Mouse (Mus musculus): ENCODE data around the gene Dmgdh. TPM values are rescaled to one million over a fixed set of nuclear protein-coding genes. Genes with fewer than 3 reads are reported as not detected.
A peak's percentile ranks its signal among the peaks of the same experiment; 100 is the strongest.

Dmgdh gene
- not detected in 2 replicates for polyA plus RNA-seq (2015; fragmentation: Nextera tagmentation; extraction: Ambion mirVana)

DNA sequence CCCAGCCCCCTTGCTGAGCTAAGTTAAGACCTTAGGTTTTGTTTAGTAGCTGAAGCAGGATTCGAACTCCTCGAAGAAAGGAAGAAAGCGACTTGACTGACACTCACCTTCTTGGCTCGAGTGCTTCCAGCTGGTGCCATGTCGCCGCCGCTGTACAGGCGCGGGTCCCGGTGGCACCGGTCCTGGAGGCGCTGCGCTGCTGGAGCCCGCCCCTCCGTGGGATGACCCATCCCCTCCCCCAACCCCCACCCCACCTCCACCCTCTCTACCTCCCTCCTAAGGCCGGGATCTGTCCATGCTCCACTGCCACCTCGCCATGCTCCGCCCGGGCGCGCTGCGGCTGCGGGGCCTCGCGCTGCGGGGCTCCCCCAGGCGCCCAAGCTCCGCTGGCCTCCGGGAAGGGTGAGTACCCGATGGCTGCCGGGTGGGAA lies at the start of gene Dmgdh, which contains the start of gene Bhmt2:
Dmgdh (plus strand) TSS at position 303 of the 431 bp plus-strand sequence.
Bhmt2 (minus strand) TSS at position 172 of the 431 bp plus-strand sequence.
- peak within 1 kb of the TSS; percentile 27 for H3K4me3 ChIP-seq
- no peak within 1 kb of the TSS for H3K9ac ChIP-seq
- H3K36me3 ChIP-seq: no peaks in the 10 kb centered on the region
- H3K9me3 ChIP-seq: no peaks in the 10 kb centered on the region; the same call in 1 of the 2 replicates
- H3K4me2 ChIP-seq (replicated peaks): peak within 1 kb of the TSS; percentile 53
- 5% methylated on average over 29 of the region's 31 CpGs for WGBS
- no peak within 1 kb of the TSS for H3K27ac ChIP-seq
- peaks cover 21% of the 10 kb centered on the region for H3K27me3 ChIP-seq
- ATAC-seq (ENCODE audit: low FRiP score, low read depth): no peak
- peaks cover 7% of the 10 kb centered on the region; the same call in 1 of the 2 replicates for H3K4me1 ChIP-seq

DNA sequence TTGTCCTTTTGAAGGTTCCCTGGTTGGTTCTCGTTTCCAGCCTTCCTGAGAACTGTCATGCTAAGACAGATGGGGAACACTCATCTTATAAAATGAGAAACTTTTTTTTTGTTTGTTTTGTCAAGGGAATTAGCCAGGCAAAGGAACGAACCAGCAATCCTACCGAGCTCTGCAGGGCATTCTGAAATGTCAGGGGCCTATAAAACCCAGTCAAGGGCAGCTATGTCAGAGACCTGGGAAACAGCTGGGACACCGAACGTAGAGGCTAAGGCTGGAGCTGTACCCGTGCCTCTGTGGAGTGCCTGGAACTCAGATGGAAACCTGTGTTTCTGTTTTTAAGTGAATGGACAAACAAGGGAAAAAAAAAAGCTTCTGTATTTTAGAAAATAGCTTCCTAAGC lies 45.4 kb upstream of the Dmgdh start:
- Histone ChIP-seq H3K4me2 (replicated peaks) (no peak overlapping the region), H3K4me1 (peaks cover 5% of the 10 kb centered on the region), H3K9me3 (no peaks in the 10 kb centered on the region), H3K36me3 (no peaks in the 10 kb centered on the region), H3K9ac (no peak overlapping the region), H3K27ac (no peak overlapping the region), H3K27me3 (no peaks in the 10 kb centered on the region), H3K4me3 (no peak overlapping the region)
- no peak for ATAC-seq (ENCODE audit: low FRiP score, low read depth)
- 11% methylated on average over 6 of the region's 6 CpGs for WGBS

DNA sequence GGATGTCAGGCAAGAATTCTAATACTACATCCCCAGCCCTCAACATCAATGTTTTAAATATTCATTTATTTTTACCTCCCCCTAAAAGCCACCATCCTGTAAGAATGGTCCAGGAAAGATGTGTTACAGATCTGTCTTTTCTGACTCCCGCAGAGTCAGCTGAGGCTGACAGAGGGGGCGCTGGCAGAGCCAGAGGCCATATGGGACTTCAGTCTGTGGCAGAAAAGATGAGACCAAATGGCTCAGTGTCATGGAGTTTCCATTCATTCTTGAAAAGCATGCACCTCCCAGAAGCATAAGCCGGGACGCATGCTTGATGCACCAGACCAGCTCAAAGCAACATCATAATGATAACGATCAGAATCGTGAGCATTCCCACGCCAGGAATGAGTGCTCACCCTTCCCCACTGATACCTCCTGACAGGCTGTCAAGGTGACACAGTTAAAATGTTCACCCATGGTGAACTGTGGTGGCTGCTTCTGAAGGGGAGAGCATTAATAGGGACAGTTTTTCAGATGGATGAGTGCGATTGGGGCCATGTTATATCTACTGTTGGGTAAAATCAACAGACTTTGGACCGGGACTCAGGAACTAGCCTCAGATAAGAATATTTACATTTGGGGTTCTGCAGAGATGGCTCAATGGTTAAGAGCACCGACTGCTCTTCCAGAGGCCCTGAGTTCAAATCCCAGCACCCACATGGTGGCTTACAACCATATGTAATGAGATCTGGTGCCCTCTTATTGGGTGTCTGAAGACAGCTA lies 43.1 kb upstream of the Dmgdh start:
- Histone ChIP-seq H3K9ac (no peak overlapping the region), H3K4me3 (no peak overlapping the region), H3K27me3 (no peaks in the 10 kb centered on the region), H3K4me2 (replicated peaks) (no peak overlapping the region), H3K27ac (no peak overlapping the region), H3K36me3 (no peaks in the 10 kb centered on the region), H3K4me1 (peaks cover 5% of the 10 kb centered on the region), H3K9me3 (no peaks in the 10 kb centered on the region)
- no peak for ATAC-seq (ENCODE audit: low FRiP score, low read depth)
- 85% methylated on average over 10 of the region's 10 CpGs for WGBS

DNA sequence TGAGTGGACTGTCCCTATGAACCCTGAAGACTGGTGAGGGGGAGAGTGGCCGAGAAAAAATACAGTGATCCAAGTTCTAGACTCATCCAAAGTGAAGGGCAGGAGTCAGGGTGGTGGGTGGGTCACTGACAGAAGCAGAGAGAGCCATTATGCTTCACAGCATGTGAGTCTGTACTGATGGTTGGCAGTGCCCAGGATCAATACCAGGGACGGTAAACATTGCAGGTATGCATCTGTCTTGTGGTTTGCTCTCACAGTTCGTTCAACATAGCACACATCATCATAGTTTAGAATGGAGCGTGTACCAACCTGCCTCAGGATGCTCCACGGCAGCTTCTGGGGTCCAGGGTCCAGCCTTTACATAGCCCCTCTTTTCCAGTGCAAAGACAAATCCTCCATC lies 41.3 kb upstream of the Dmgdh start:
- no peak overlapping the region for H3K4me3 ChIP-seq
- H3K4me1 ChIP-seq: peaks cover 5% of the 10 kb centered on the region
- H3K4me2 ChIP-seq (replicated peaks): no peak overlapping the region
- 83% methylated on average over 5 of the region's 5 CpGs for WGBS
- no peaks in the 10 kb centered on the region for H3K9me3 ChIP-seq
- H3K36me3 ChIP-seq: no peaks in the 10 kb centered on the region
- no peak overlapping the region for H3K27ac ChIP-seq
- no peak overlapping the region for H3K9ac ChIP-seq
- no peaks in the 10 kb centered on the region for H3K27me3 ChIP-seq
- no peak for ATAC-seq (ENCODE audit: low FRiP score, low read depth)

DNA sequence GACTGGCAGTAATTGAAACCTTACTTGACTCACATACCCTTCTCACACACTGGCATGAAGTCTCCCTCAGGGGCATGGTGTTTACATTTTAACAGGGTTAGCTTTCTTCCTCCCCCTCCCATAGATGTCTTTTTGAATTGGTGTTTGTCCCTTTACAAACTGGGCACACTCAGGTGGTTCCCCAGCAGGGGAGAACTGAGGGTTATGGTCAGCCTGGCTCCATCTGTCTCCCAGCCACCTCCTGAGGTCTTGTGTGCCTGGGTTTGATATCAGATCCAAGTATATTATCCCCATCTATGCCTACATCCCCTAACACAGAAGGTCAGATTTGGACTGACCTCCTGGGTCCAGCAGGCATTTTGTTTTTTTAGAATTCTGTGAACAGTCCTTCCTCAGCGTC lies 37.7 kb upstream of the Dmgdh start:
- Histone ChIP-seq H3K4me2 (replicated peaks) (no peak overlapping the region), H3K9me3 (no peaks in the 10 kb centered on the region), H3K4me3 (no peak overlapping the region), H3K27me3 (no peaks in the 10 kb centered on the region), H3K4me1 (no peaks in the 10 kb centered on the region), H3K36me3 (no peaks in the 10 kb centered on the region), H3K9ac (no peak overlapping the region), H3K27ac (no peak overlapping the region)
- WGBS: 83% methylated on average over 1 of the region's 1 CpGs
- no peak for ATAC-seq (ENCODE audit: low FRiP score, low read depth)

DNA sequence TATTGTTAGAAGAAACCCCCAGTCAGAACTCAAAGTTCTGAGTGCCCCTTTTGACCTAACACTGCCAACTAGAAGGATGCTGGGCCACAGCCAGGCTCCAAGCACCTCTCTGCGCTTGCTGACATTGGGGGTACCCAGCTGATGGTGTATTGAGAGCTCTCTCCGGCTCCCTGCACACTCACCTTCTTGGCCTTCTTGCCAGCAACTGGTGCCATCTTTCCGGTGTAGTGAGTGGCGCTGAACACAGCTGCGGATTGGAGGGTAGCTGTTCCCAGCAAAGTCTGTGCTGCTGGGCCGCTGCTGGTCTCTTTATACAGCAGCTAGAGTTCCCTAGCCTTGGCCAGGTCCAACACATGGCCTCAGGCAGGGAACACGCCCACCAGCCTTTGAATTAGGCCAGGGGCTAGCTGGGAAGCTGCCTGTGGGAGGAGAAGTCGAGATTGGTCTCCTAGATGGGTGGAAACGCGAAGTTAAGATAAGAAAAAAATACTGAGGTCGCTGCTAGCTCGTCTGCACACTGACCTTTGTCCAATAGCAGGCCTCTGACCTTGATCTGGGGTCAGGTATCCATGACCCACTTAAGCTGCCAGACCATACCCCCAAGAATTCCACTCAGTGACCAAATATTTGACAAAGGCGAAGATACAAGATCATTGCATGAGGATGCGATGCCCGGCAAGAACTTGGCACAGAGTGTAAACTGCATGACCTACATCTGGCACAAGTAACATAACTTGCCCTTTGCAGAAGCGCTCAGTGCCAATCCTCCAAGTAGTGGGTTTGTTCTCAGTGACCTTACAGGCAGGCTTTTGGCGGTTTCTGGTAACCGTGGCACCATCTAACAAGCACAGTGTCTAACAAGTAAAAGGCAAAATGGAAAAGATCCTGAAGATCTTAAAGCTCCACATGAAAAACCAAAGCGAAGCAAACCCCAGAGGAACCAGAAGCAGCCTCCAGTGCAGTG lies 36.7 kb upstream of the Dmgdh start, which contains the start of gene Bhmt:
Bhmt (minus strand) TSS at position 680 of the 964 bp plus-strand sequence.
- H3K4me1 ChIP-seq: no peaks in the 10 kb centered on the region
- H3K9ac ChIP-seq: no peak within 1 kb of the TSS
- H3K36me3 ChIP-seq: no peaks in the 10 kb centered on the region
- no peaks in the 10 kb centered on the region for H3K27me3 ChIP-seq
- WGBS: 67% methylated on average over 19 of the region's 19 CpGs
- no peaks in the 10 kb centered on the region for H3K9me3 ChIP-seq
- no peak within 1 kb of the TSS for H3K4me2 ChIP-seq (replicated peaks)
- no peak within 1 kb of the TSS for H3K27ac ChIP-seq
- no peak within 1 kb of the TSS for H3K4me3 ChIP-seq
- no peak for ATAC-seq (ENCODE audit: low FRiP score, low read depth)

DNA sequence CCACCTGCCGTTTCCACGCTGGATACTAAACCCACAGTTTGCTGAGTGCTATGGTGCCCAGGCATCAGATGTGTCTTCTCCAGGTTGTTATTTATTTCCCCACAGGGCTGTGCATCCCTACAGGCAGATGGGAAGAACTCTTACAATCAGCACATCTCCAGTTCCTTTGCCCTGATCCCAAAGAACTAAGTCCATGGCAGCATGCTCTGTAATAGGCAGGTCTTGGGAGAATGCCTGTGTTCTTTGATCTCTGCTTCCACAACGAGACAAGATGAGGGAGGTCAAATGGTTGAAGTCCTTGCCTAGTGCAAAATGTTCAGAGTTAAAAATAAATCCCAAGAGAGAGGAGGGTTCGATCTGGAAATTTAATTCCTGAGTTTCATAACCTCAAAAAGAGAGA lies 34.6 kb upstream of the Dmgdh start:
- WGBS: 58% methylated on average over 4 of the region's 4 CpGs
- H3K4me1 ChIP-seq: no peaks in the 10 kb centered on the region
- H3K36me3 ChIP-seq: no peaks in the 10 kb centered on the region
- H3K9ac ChIP-seq: no peak overlapping the region
- no peak for ATAC-seq (ENCODE audit: low FRiP score, low read depth)
- no peaks in the 10 kb centered on the region for H3K27me3 ChIP-seq
- H3K4me2 ChIP-seq (replicated peaks): no peak overlapping the region
- no peak overlapping the region for H3K4me3 ChIP-seq
- no peaks in the 10 kb centered on the region for H3K9me3 ChIP-seq
- H3K27ac ChIP-seq: no peak overlapping the region

DNA sequence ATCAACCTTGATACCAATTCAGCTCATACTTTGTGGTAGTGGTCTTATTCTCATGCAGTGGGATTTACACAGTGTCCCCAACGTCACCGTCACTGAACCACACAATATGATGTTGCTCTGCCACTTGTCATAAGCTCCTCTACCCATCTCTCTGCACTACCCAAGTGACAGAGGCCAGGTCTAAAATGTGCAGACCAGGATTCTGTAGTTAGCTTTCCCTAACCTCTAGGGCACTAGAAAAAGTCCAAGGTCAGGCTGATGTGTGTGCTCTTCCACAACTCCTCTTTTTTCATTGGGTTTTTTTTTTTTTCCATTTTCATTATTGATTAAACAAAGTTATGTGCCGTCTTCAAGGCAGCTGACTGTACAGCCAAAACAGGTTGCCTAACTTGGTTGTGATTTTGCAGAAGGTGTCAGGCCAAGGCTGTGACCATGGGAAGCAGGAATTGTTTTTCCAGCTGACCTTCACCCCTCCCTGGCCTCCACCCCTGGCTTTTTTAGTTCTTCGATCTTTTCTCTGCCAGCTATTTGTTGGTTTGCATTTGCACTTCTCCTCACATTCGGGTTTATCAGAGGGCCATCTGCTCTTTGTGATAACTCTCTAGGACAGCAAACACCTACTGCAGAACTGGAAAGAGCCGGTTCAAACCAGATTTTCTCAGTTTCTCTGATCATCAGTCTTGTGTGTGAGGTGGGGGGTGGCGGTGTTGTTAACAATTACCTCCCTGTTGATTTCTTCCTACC lies 25.7 kb upstream of the Dmgdh start:
- Histone ChIP-seq H3K4me2 (replicated peaks) (no peak overlapping the region), H3K27ac (no peak overlapping the region), H3K27me3 (no peaks in the 10 kb centered on the region), H3K4me1 (no peaks in the 10 kb centered on the region), H3K9me3 (no peaks in the 10 kb centered on the region), H3K4me3 (no peak overlapping the region), H3K36me3 (no peaks in the 10 kb centered on the region), H3K9ac (no peak overlapping the region)
- WGBS: 81% methylated on average over 7 of the region's 7 CpGs
- no peak for ATAC-seq (ENCODE audit: low FRiP score, low read depth)

DNA sequence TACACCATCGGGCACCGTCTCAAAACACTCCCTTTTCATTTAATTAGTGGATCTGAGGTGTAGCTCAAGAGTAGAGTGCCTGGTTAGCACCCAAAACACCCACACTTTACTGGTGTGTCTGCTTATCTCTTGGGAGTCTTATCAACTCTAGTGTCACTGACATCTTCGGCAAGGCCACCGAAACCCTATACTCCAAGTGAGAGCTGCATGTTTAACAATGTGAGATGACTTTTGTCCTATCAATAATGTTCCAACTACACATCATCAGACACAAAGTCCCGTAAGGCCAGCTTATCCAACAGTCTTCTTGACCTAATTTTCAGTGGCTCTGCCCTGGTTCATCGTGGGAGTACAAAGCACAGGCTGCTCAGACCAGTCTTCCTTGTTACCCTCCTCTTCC lies 20.9 kb upstream of the Dmgdh start:
- H3K27ac ChIP-seq: no peak overlapping the region
- no peak overlapping the region for H3K4me2 ChIP-seq (replicated peaks)
- WGBS: 91% methylated on average over 6 of the region's 6 CpGs
- no peaks in the 10 kb centered on the region for H3K27me3 ChIP-seq
- H3K4me3 ChIP-seq: no peak overlapping the region
- ATAC-seq (ENCODE audit: low FRiP score, low read depth): no peak
- H3K36me3 ChIP-seq: no peaks in the 10 kb centered on the region
- H3K9ac ChIP-seq: no peak overlapping the region
- H3K4me1 ChIP-seq: no peaks in the 10 kb centered on the region
- H3K9me3 ChIP-seq: no peaks in the 10 kb centered on the region

DNA sequence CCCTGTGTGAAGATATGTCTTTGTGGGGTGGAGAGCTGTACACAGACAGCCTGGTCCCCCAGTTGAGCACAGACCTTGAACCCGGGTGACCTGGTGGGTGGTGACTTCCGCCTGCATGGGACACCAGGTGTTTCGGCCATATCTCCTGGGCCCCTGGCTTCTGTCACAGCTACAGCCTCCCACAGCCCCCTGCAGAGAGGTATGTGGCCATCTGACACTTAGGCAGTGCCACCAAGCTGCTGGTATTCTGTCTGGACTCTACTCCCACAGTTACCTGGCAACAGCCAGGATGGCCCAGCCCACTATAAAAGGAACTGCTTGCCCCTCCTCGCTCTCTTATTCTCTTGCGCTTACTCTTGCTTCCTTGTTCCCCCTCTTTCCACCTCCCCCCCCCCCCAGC lies 16.3 kb upstream of the Dmgdh start:
- Histone ChIP-seq H3K27me3 (no peaks in the 10 kb centered on the region), H3K27ac (no peak overlapping the region), H3K4me1 (peaks cover 4% of the 10 kb centered on the region; the same call in 1 of the 2 replicates), H3K4me2 (replicated peaks) (no peak overlapping the region), H3K36me3 (no peaks in the 10 kb centered on the region), H3K4me3 (no peak overlapping the region), H3K9me3 (no peaks in the 10 kb centered on the region), H3K9ac (no peak overlapping the region)
- ATAC-seq (ENCODE audit: low FRiP score, low read depth): no peak
- WGBS: 73% methylated on average over 5 of the region's 5 CpGs

DNA sequence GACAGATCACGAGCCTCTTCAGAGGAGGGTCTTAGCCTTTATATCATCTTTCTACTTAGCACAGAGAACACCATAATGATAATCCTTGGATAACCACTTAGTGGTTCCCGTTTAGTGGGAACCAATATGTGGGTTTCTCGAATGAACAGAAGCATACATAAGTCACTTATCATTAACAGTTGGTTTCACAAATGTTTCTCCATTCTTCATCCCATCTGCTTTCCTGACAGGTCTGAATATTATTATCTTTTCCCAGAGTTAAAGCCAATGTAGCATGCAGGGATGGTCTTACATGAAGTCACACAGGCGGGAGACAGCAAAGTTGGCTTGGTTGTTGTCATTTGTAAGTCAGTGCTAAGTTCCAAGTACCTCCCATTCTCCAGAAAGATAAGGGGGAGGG lies 6.6 kb upstream of the Dmgdh start:
- ATAC-seq (ENCODE audit: low FRiP score, low read depth): no peak
- WGBS: 94% methylated on average over 4 of the region's 4 CpGs
- H3K9ac ChIP-seq: no peak overlapping the region
- no peak overlapping the region for H3K4me2 ChIP-seq (replicated peaks)
- H3K9me3 ChIP-seq: no peaks in the 10 kb centered on the region
- no peaks in the 10 kb centered on the region for H3K36me3 ChIP-seq
- H3K4me3 ChIP-seq: no peak overlapping the region
- no peaks in the 10 kb centered on the region for H3K27me3 ChIP-seq
- no peaks in the 10 kb centered on the region for H3K4me1 ChIP-seq
- H3K27ac ChIP-seq: no peak overlapping the region
